Mouse (Mus musculus) midbrain, embryonic 11.5 days (tissue): ENCODE results near the gene Azin2. TPM values are rescaled to one million over a fixed set of nuclear protein-coding genes. Genes with fewer than 3 reads are reported as not detected.

Experiments
- ATAC-seq: fragments of 200-750 bp; cut with Nextera tagmentation; 2 replicates; pipeline ENCODE4 v1.8.0; 2017; ENCODE audit warnings: moderate TSS enrichment, moderate library complexity; ENCODE audit not compliant: low FRiP score
- DNase-seq: peaks from one replicate; pipeline ENCODE4 v3.0.0; 2015; ENCODE audit warnings: low spot score; ENCODE audit errors: missing footprints
- H3K27ac ChIP-seq: fragments of 300-500 bp; sonication (generic); 2 replicates; pipeline ENCODE4 v1.5.1; 2014; ENCODE audit warnings: low read depth, low read length
- H3K27me3 ChIP-seq: fragments of 300-500 bp; sonication (generic); 2 replicates; pipeline ENCODE4 v1.6.1; 2014; ENCODE audit warnings: mild to moderate bottlenecking, low read length, moderate library complexity, mixed read lengths; ENCODE audit not compliant: control insufficient read depth, insufficient read depth
- H3K36me3 ChIP-seq: fragments of 300-500 bp; sonication (generic); 2 replicates; pipeline ENCODE4 v1.6.1; 2014; ENCODE audit warnings: mild to moderate bottlenecking, low read length, moderate library complexity, mixed read lengths; ENCODE audit not compliant: control insufficient read depth, insufficient read depth
- H3K4me1 ChIP-seq: fragments of 300-500 bp; sonication (generic); 2 replicates; pipeline ENCODE4 v1.6.1; 2014; ENCODE audit warnings: low read length; ENCODE audit not compliant: control insufficient read depth, insufficient read depth
- H3K4me2 ChIP-seq: fragments of 300-500 bp; sonication (generic); 2 replicates; pipeline ENCODE4 v1.6.1; 2014; ENCODE audit warnings: mild to moderate bottlenecking, moderate library complexity
- H3K4me3 ChIP-seq: fragments of 300-500 bp; sonication (generic); 2 replicates; pipeline ENCODE4 v1.5.1; 2014; ENCODE audit warnings: low read depth, low read length
- H3K9ac ChIP-seq: fragments of 300-500 bp; sonication (generic); 2 replicates; pipeline ENCODE4 v1.6.1; 2014; ENCODE audit warnings: low read length
- H3K9me3 ChIP-seq: fragments of 300-500 bp; sonication (generic); 2 replicates; pipeline ENCODE4 v1.6.1; 2016; ENCODE audit warnings: low read length; ENCODE audit not compliant: control insufficient read depth
- WGBS: fragments of 180-500 bp; shearing (Covaris S2); extraction: QIAGEN DNeasy Blood & Tissue Kit; methylation state at CpG from one replicate; pipeline ENCODE4 v1.1.7; 2014; 5-methylcytosine and 5-hydroxymethylcytosine counted together
- polyA plus RNA-seq: library from polyadenylated mRNA; unstranded; fragments of >200 nt; fragmentation: Nextera tagmentation; extraction: Ambion mirVana; gene quantifications from 2 replicates; pipeline ENCODE4 v1.2.1, GENCODE M21; 2014

The Azin2 gene
- polyA plus RNA-seq, 1 experiment from 2014 or later = 11.5 TPM

DNA sequence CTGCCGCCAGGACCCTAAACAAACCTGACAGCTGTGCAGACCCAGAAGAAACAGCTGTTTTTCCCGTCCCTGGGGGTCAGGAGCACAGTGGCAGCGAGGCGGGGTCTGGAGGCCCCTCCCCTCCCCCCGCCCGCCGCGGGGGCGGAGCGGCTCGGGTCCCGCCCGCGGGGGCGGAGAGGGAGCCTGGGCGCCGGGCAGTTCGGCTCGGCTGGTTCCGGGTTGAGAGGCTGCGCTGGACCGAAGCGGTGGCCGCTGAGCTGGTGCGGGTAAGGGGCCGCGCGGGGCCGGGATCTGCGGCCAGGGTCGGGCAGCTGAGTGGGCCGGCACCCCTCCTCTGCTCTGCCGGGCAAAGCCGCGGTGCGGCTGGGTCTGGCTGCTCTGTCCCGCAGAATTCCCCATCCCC is 78.9 kb downstream of the Azin2 start, which contains the start of gene Trim62:
TSS of gene Trim62 (plus strand) at position 202 of the 403 bp plus-strand sequence.
- Histone ChIP-seq H3K9me3 (no peaks in the 10 kb centered on the region; the same call in 1 of the 2 replicates), H3K4me2 (peak within 1 kb of the TSS; percentile 100), H3K36me3 (no peaks in the 10 kb centered on the region), H3K4me1 (peaks cover 17% of the 10 kb centered on the region), H3K27ac (peak within 1 kb of the TSS; percentile 45; the same call in 1 of the 2 replicates), H3K27me3 (no peaks in the 10 kb centered on the region), H3K9ac (peak within 1 kb of the TSS; percentile 72), H3K4me3 (peak within 1 kb of the TSS; percentile 66)
- peak; percentile 67 for ATAC-seq
- under 1% methylated on average over 25 of the region's 37 CpGs for WGBS
- DNase-seq = peak; percentile 98

Other genes starting within 250 kb of the Azin2 start
- 0.15 and 0.18 TPM in 2 replicates for gene A3galt2, start 207.1 kb downstream of the Azin2 start, polyA plus RNA-seq
- gene Zfp362, start 156.4 kb downstream of the Azin2 start, polyA plus RNA-seq = 30.1 and 31.7 TPM in 2 replicates
- 8.3 and 10.3 TPM in 2 replicates for gene Trim62, start 78.9 kb downstream of the Azin2 start, polyA plus RNA-seq
- 131 and 141 TPM in 2 replicates for gene Ak2, start 29.5 kb upstream of the Azin2 start, polyA plus RNA-seq
- gene Rnf19b, start 95.8 kb upstream of the Azin2 start, polyA plus RNA-seq = 8.7 and 9.3 TPM in 2 replicates
- 0.20 and 0.43 TPM in 2 replicates for gene Tmem54, start 143.1 kb upstream of the Azin2 start, polyA plus RNA-seq
- 2.0 and 2.3 TPM in 2 replicates for gene Hpca, start 159.6 kb upstream of the Azin2 start, polyA plus RNA-seq
- gene Fndc5, start 174.6 kb upstream of the Azin2 start, polyA plus RNA-seq = 0.95 and 1.5 TPM in 2 replicates
- gene S100pbp, start 227.3 kb upstream of the Azin2 start, polyA plus RNA-seq = 20.0 and 26.9 TPM in 2 replicates
- 105 and 106 TPM in 2 replicates for gene Yars, start 227.3 kb upstream of the Azin2 start, polyA plus RNA-seq